Mouse (Mus musculus): ENCODE results near the gene Zfp362. TPM values are rescaled to one million over a fixed set of nuclear protein-coding genes. Genes with fewer than 3 reads are reported as not detected.

Gene Zfp362
- polyA plus RNA-seq, 1 experiment from 2014 or later: 30.8 TPM

GRCm38 (mm10) chr4:128787023-128787939 is 18.6 kb downstream of the Zfp362 start:
- Histone ChIP-seq H3K36me3 (ENCODE audit: control insufficient read depth, insufficient read depth, low read length) (peaks cover 29% of the 10 kb centered on the region), H3K9ac (ENCODE audit: low read depth, low read length) (no peak overlapping the region), H3K27ac (ENCODE audit: low read length) (no peak overlapping the region), H3K4me1 (ENCODE audit: control insufficient read depth, insufficient read depth, low read length) (peaks cover 3% of the 10 kb centered on the region; the same call in 1 of the 2 replicates), H3K27me3 (ENCODE audit: control insufficient read depth, insufficient read depth, low read depth, low read length) (no peaks in the 10 kb centered on the region), H3K4me3 (ENCODE audit: low read depth, low read length) (no peak overlapping the region), H3K4me2 (ENCODE audit: low read length) (no peak overlapping the region), H3K9me3 (replicated peaks; ENCODE audit: control insufficient read depth, low read length, poor library complexity, severe bottlenecking) (no peaks in the 10 kb centered on the region)
- WGBS: 84% methylated on average over 24 of the region's 24 CpGs
- no peak for ATAC-seq

- peaks cover 29% of the 10 kb centered on the region for H3K36me3 ChIP-seq (ENCODE audit: control insufficient read depth, insufficient read depth, low read length)
- 94% methylated on average over 11 of the region's 11 CpGs for WGBS
Measured at GRCm38 (mm10) chr4:128785921-128786654, 19.8 kb downstream of the Zfp362 start.

GRCm38 (mm10) chr4:128784950-128785631 is 20.8 kb downstream of the Zfp362 start:
- no peak for ATAC-seq
- Histone ChIP-seq H3K27me3 (ENCODE audit: control insufficient read depth, insufficient read depth, low read depth, low read length) (no peaks in the 10 kb centered on the region), H3K4me3 (ENCODE audit: low read depth, low read length) (no peak overlapping the region), H3K27ac (ENCODE audit: low read length) (no peak overlapping the region), H3K9ac (ENCODE audit: low read depth, low read length) (no peak overlapping the region), H3K4me2 (ENCODE audit: low read length) (no peak overlapping the region), H3K9me3 (replicated peaks; ENCODE audit: control insufficient read depth, low read length, poor library complexity, severe bottlenecking) (no peaks in the 10 kb centered on the region), H3K4me1 (ENCODE audit: control insufficient read depth, insufficient read depth, low read length) (no peaks in the 10 kb centered on the region), H3K36me3 (ENCODE audit: control insufficient read depth, insufficient read depth, low read length) (peaks cover 29% of the 10 kb centered on the region)
- 91% methylated on average over 15 of the region's 15 CpGs for WGBS

More at GRCm38 (mm10) chr4:128785921-128786654, 19.8 kb downstream of the Zfp362 start:
- Histone ChIP-seq H3K4me1 (ENCODE audit: control insufficient read depth, insufficient read depth, low read length) (peaks cover 3% of the 10 kb centered on the region; the same call in 1 of the 2 replicates), H3K27ac (ENCODE audit: low read length) (no peak overlapping the region), H3K27me3 (ENCODE audit: control insufficient read depth, insufficient read depth, low read depth, low read length) (no peaks in the 10 kb centered on the region), H3K9me3 (replicated peaks; ENCODE audit: control insufficient read depth, low read length, poor library complexity, severe bottlenecking) (no peaks in the 10 kb centered on the region), H3K4me3 (ENCODE audit: low read depth, low read length) (no peak overlapping the region), H3K9ac (ENCODE audit: low read depth, low read length) (no peak overlapping the region), H3K4me2 (ENCODE audit: low read length) (no peak overlapping the region)
- ATAC-seq: no peak

- H3K9me3 ChIP-seq (replicated peaks; ENCODE audit: control insufficient read depth, low read length, poor library complexity, severe bottlenecking): no peaks in the 10 kb centered on the region
- H3K4me2 ChIP-seq (ENCODE audit: low read length): no peak overlapping the region
- ATAC-seq: no peak
- no peak overlapping the region for H3K9ac ChIP-seq (ENCODE audit: low read depth, low read length)
- peaks cover 29% of the 10 kb centered on the region for H3K36me3 ChIP-seq (ENCODE audit: control insufficient read depth, insufficient read depth, low read length)
- no peak overlapping the region for H3K4me3 ChIP-seq (ENCODE audit: low read depth, low read length)
- no peaks in the 10 kb centered on the region for H3K4me1 ChIP-seq (ENCODE audit: control insufficient read depth, insufficient read depth, low read length)
- H3K27me3 ChIP-seq (ENCODE audit: control insufficient read depth, insufficient read depth, low read depth, low read length): no peaks in the 10 kb centered on the region
- H3K27ac ChIP-seq (ENCODE audit: low read length): no peak overlapping the region
- WGBS: 83% methylated on average over 4 of the region's 4 CpGs
Measured at GRCm38 (mm10) chr4:128782645-128783044, 23.2 kb downstream of the Zfp362 start.

GRCm38 (mm10) chr4:128782037-128782436 is 23.8 kb downstream of the Zfp362 start:
- Histone ChIP-seq H3K4me3 (ENCODE audit: low read depth, low read length) (no peak overlapping the region), H3K27ac (ENCODE audit: low read length) (no peak overlapping the region), H3K4me1 (ENCODE audit: control insufficient read depth, insufficient read depth, low read length) (no peaks in the 10 kb centered on the region), H3K9me3 (replicated peaks; ENCODE audit: control insufficient read depth, low read length, poor library complexity, severe bottlenecking) (no peaks in the 10 kb centered on the region), H3K36me3 (ENCODE audit: control insufficient read depth, insufficient read depth, low read length) (peaks cover 31% of the 10 kb centered on the region), H3K27me3 (ENCODE audit: control insufficient read depth, insufficient read depth, low read depth, low read length) (no peaks in the 10 kb centered on the region), H3K9ac (ENCODE audit: low read depth, low read length) (no peak overlapping the region), H3K4me2 (ENCODE audit: low read length) (no peak overlapping the region)
- no peak for ATAC-seq
- WGBS: 92% methylated on average over 7 of the region's 7 CpGs

- no peak for ATAC-seq
Measured at GRCm38 (mm10) chr4:128777593-128777992, 28.3 kb downstream of the Zfp362 start.

GRCm38 (mm10) chr4:128776568-128777289 is 29.1 kb downstream of the Zfp362 start:
- no peak overlapping the region for H3K9ac ChIP-seq (ENCODE audit: low read depth, low read length)
- ATAC-seq: peak; percentile 57
- H3K4me3 ChIP-seq (ENCODE audit: low read depth, low read length): no peak overlapping the region
- 0 out of 2 replicates have a peak overlapping the region, but pooled peaks have one; percentile 15 for H3K27ac ChIP-seq (ENCODE audit: low read length)
- H3K36me3 ChIP-seq (ENCODE audit: control insufficient read depth, insufficient read depth, low read length): peaks cover 38% of the 10 kb centered on the region
- WGBS: 39% methylated on average over 18 of the region's 20 CpGs
- no peak overlapping the region for H3K4me2 ChIP-seq (ENCODE audit: low read length)
- H3K4me1 ChIP-seq (ENCODE audit: control insufficient read depth, insufficient read depth, low read length): no peaks in the 10 kb centered on the region
- H3K9me3 ChIP-seq (replicated peaks; ENCODE audit: control insufficient read depth, low read length, poor library complexity, severe bottlenecking): no peaks in the 10 kb centered on the region
- no peaks in the 10 kb centered on the region for H3K27me3 ChIP-seq (ENCODE audit: control insufficient read depth, insufficient read depth, low read depth, low read length)

More at GRCm38 (mm10) chr4:128777593-128777992, 28.3 kb downstream of the Zfp362 start:
- Histone ChIP-seq H3K4me2 (ENCODE audit: low read length) (no peak overlapping the region), H3K4me3 (ENCODE audit: low read depth, low read length) (no peak overlapping the region), H3K27ac (ENCODE audit: low read length) (no peak overlapping the region), H3K36me3 (ENCODE audit: control insufficient read depth, insufficient read depth, low read length) (peaks cover 33% of the 10 kb centered on the region), H3K27me3 (ENCODE audit: control insufficient read depth, insufficient read depth, low read depth, low read length) (no peaks in the 10 kb centered on the region), H3K9ac (ENCODE audit: low read depth, low read length) (no peak overlapping the region), H3K9me3 (replicated peaks; ENCODE audit: control insufficient read depth, low read length, poor library complexity, severe bottlenecking) (no peaks in the 10 kb centered on the region), H3K4me1 (ENCODE audit: control insufficient read depth, insufficient read depth, low read length) (no peaks in the 10 kb centered on the region)
- WGBS: 82% methylated on average over 11 of the region's 11 CpGs

GRCm38 (mm10) chr4:128774467-128774866 is 31.4 kb downstream of the Zfp362 start:
- WGBS: 91% methylated on average over 9 of the region's 9 CpGs
- Histone ChIP-seq H3K9me3 (replicated peaks; ENCODE audit: control insufficient read depth, low read length, poor library complexity, severe bottlenecking) (no peaks in the 10 kb centered on the region), H3K9ac (ENCODE audit: low read depth, low read length) (no peak overlapping the region), H3K36me3 (ENCODE audit: control insufficient read depth, insufficient read depth, low read length) (peaks cover 38% of the 10 kb centered on the region), H3K4me1 (ENCODE audit: control insufficient read depth, insufficient read depth, low read length) (no peaks in the 10 kb centered on the region), H3K4me2 (ENCODE audit: low read length) (no peak overlapping the region), H3K4me3 (ENCODE audit: low read depth, low read length) (no peak overlapping the region), H3K27me3 (ENCODE audit: control insufficient read depth, insufficient read depth, low read depth, low read length) (no peaks in the 10 kb centered on the region), H3K27ac (ENCODE audit: low read length) (no peak overlapping the region)
- ATAC-seq: no peak

Data from midbrain, embryonic 16.5 days (tissue).